Mouse (Mus musculus) liver, embryonic 14.5 days (tissue): ENCODE data around the gene Inca1.

Source experiments
- CTCF ChIP-seq: IDR thresholded peaks from 2 replicates; pipeline ENCODE4 v1.5.1; 2016; ENCODE audit warnings: antibody characterized with exemption, low read depth, control low read depth
- EP300 ChIP-seq: IDR thresholded peaks from 2 replicates; pipeline ENCODE4 v1.6.1; 2016; ENCODE audit warnings: antibody characterized with exemption, low read depth

DNA sequence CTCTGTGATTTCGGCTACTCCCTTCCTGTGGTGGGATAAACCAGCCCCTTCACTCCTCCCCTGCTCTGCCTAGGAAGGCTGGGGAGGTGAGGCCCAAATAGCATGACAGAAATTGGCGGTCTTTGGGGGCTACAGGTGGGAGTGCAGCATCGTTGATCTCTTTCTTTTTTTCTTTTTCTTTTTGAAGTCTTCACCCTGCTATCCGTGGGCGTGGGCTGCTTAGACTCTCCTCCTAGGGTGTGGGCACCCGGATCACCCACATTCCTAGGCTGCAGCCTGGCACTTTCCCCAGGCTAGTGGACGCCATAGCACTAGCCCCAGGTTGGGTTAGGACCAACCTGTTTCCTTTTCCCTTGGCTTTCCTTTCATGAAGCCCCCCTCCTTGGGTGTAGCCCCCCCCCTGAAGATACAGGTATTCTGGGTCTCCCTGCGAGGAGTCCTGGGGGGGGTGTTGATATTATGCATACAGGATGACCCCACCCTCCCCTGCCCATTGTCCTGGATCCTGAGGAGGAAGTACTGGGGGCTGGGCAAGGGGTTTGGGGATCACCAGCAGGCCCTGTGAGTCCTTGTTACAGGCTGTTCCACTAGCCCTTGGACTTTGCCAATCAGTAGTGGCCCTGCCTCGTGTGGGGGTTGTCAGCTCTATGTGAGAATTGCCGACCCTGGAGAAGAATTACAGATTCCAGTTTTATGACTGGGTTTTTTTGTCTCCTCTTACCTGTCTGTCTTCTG, 1.4 kb upstream of the Inca1 start:
- TF ChIP-seq CTCF (no peak), EP300 (no peak)
